Mouse (Mus musculus) thymus, adult 2 months (tissue): Measurements from ENCODE around the gene Phf19. TPM values are rescaled to one million over a fixed set of nuclear protein-coding genes. Genes with fewer than 3 reads are reported as not detected.

ENCODE experiments used
- DNase-seq: peaks from one replicate; pipeline ENCODE4 v3.0.0; 2021
- H3K27ac ChIP-seq: fragments of 200-500 bp; 2 replicates; pipeline ENCODE4 v1.5.1; 2012; ENCODE audit warnings: low read length, control low read depth; ENCODE audit not compliant: control insufficient read depth, insufficient read depth
- H3K27me3 ChIP-seq: fragments of 200-500 bp; 2 replicates; pipeline ENCODE4 v1.6.1; 2012; ENCODE audit warnings: mild to moderate bottlenecking, low read length, moderate library complexity, mixed read lengths; ENCODE audit not compliant: control insufficient read depth, insufficient read depth
- H3K36me3 ChIP-seq: fragments of 200-500 bp; 2 replicates; pipeline ENCODE4 v1.6.1; 2012; ENCODE audit warnings: mild to moderate bottlenecking, low read length, moderate library complexity; ENCODE audit not compliant: control insufficient read depth, insufficient read depth
- H3K4me1 ChIP-seq: fragments of 200-500 bp; replicated peaks from 2 replicates; pipeline ENCODE4 v1.6.1; 2012; ENCODE audit warnings: low read length; ENCODE audit not compliant: control insufficient read depth, insufficient read depth
- H3K4me3 ChIP-seq: fragments of 200-500 bp; 2 replicates; pipeline ENCODE4 v1.5.1; 2012; ENCODE audit warnings: mild to moderate bottlenecking, low read length, control low read depth, moderate library complexity; ENCODE audit not compliant: control insufficient read depth, insufficient read depth
- CTCF ChIP-seq: fragments of 200-500 bp; IDR thresholded peaks from 2 replicates; pipeline ENCODE4 v1.5.1; 2012; ENCODE audit warnings: mild to moderate bottlenecking, control low read depth, low read length, moderate library complexity, borderline replicate concordance; ENCODE audit not compliant: control insufficient read depth, poor library complexity, insufficient read depth; ENCODE audit errors: extremely low read depth
- POLR2A ChIP-seq: fragments of 200-500 bp; IDR thresholded peaks from 2 replicates; pipeline ENCODE4 v1.6.1; 2012; ENCODE audit warnings: mild to moderate bottlenecking, low read length, control low read depth, moderate library complexity; ENCODE audit not compliant: control insufficient read depth, poor library complexity, insufficient read depth; ENCODE audit errors: extremely low read depth
- WGBS: fragments of 180-500 bp; shearing (Covaris S2); methylation state at CpG from one replicate; pipeline ENCODE4 v1.1.7; 2018; 5-methylcytosine and 5-hydroxymethylcytosine counted together
- polyA plus RNA-seq: library from polyadenylated mRNA; depleted of rRNA; stranded (reverse); fragments of >200 nt; gene quantifications from 2 replicates; pipeline ENCODE4 v1.2.3, GENCODE M21; 2012

Gene Phf19
- polyA plus RNA-seq, 1 experiment = 18.8 TPM

DNA sequence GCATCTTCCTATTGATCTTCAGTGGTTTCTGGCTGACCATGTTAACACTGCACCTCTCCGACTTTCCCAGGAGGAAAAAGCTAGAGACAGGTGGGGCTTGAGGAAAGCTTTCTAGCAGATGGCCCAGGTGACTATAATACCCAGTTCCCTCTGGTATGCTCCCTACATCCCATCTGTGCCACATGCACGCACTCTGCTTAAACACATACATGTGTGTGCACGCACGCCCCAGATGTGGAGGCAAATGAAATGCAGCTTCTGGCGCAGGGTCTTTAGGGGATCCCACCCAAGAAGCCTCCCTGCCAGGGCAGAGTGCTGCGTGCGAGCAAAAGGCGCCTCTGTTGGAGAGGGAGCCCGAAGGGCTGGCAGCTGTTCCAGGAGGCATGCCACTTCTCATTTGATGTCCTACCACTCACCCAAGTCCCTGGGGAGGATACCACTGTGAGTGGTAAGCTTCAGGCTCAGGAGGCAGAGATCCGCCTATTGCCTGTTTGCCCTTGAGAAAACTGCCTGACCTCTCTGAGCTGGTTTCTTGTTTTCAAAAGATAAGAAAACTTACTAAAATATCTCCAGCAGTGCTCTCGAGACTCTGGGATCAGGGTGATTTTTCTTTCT is 27.3 kb upstream of the Phf19 start:
- no peak overlapping the region for H3K4me3 ChIP-seq
- peaks cover 68% of the 10 kb centered on the region for H3K4me1 ChIP-seq
- no peaks in the 10 kb centered on the region for H3K27me3 ChIP-seq
- 94% methylated on average over 11 of the region's 11 CpGs for WGBS
- no peak for TF ChIP-seq POLR2A
- no peak for TF ChIP-seq CTCF
- no peak overlapping the region for H3K27ac ChIP-seq
- no peak for DNase-seq
- no peaks in the 10 kb centered on the region for H3K36me3 ChIP-seq

DNA sequence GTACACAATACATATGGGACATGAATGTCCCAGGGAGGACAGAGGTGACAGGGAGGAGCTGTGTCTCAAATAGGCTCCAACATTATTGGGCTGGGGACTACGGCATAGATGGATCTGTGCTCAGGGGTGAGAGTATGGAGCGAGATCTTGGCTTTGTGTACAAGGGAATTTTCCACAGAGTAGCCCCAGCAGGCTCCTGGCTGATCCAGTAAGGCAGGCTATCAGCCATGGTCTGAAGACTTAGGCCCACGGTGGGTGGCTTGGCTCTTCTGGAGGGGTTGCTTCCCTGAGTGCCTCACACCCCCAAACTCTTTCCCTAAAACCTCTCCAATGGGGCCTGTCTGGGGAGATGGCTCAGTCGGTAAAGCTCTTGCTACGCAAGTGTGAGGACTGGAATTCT is 26.4 kb upstream of the Phf19 start:
- WGBS = 91% methylated on average over 5 of the region's 5 CpGs
- TF ChIP-seq CTCF (no peak), POLR2A (no peak)
- H3K27me3 ChIP-seq = no peaks in the 10 kb centered on the region
- no peaks in the 10 kb centered on the region for H3K36me3 ChIP-seq
- H3K4me3 ChIP-seq = no peak overlapping the region
- peaks cover 60% of the 10 kb centered on the region for H3K4me1 ChIP-seq
- H3K27ac ChIP-seq = no peak overlapping the region
- DNase-seq = no peak

- peaks cover 47% of the 10 kb centered on the region for H3K4me1 ChIP-seq
- H3K27me3 ChIP-seq = no peaks in the 10 kb centered on the region
- 2% methylated on average over 8 of the region's 8 CpGs for WGBS
- no peak for TF ChIP-seq POLR2A
- no peak for TF ChIP-seq CTCF
- peak overlapping the region; percentile 86 for H3K27ac ChIP-seq
- H3K4me3 ChIP-seq = no peak overlapping the region
- peak; percentile 59 for DNase-seq
- no peaks in the 10 kb centered on the region for H3K36me3 ChIP-seq
Observed at GRCm38 (mm10) chr2:34938269-34939208, 24.7 kb upstream of the Phf19 start.

- no peak overlapping the region for H3K4me3 ChIP-seq
- TF ChIP-seq CTCF (no peak), POLR2A (no peak)
- no peaks in the 10 kb centered on the region for H3K36me3 ChIP-seq
- peaks cover 37% of the 10 kb centered on the region for H3K4me1 ChIP-seq
- H3K27me3 ChIP-seq = no peaks in the 10 kb centered on the region
- DNase-seq = no peak
- 15% methylated on average over 5 of the region's 5 CpGs for WGBS
- H3K27ac ChIP-seq = peak overlapping the region; percentile 5; the same call in 1 of the 2 replicates
Observed at GRCm38 (mm10) chr2:34937460-34937859, 23.6 kb upstream of the Phf19 start.

- peaks cover 13% of the 10 kb centered on the region for H3K4me1 ChIP-seq
- no peak for DNase-seq
- no peaks in the 10 kb centered on the region for H3K27me3 ChIP-seq
- no peak overlapping the region for H3K4me3 ChIP-seq
- no peak for TF ChIP-seq CTCF
- TF ChIP-seq POLR2A = no peak
- no peak overlapping the region for H3K27ac ChIP-seq
- no peaks in the 10 kb centered on the region for H3K36me3 ChIP-seq
- WGBS = 73% methylated on average over 5 of the region's 5 CpGs
Observed at GRCm38 (mm10) chr2:34927320-34927719, 13.5 kb upstream of the Phf19 start.

GRCm38 (mm10) chr2:34922729-34923128 is 8.9 kb upstream of the Phf19 start:
- no peak for DNase-seq
- TF ChIP-seq CTCF (no peak), POLR2A (no peak)
- Histone ChIP-seq H3K27ac (no peak overlapping the region), H3K4me1 (peaks cover 22% of the 10 kb centered on the region), H3K27me3 (no peaks in the 10 kb centered on the region), H3K4me3 (no peak overlapping the region), H3K36me3 (no peaks in the 10 kb centered on the region)
- WGBS = 36% methylated on average over 2 of the region's 2 CpGs

DNA sequence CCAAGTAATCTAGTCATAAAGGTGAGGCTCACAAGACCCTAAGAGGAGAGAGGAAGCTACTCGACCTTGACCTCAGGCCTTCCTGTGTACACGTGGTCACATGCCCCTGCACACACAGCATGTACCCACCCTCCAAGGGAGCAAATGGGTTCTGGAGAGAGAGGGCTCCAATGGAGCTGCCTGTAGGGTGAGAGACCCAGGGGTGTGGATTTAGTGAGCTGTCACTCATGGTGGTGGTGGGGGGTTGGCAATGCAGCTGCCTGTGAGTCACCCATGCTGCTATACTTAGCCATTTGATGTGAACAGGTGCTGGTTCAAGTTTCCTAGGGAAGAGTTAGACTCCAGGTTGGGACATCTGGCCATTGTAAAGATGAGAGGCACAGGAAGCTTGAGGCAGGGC is 6.3 kb upstream of the Phf19 start:
- 8% methylated on average over 2 of the region's 2 CpGs for WGBS
- H3K4me3 ChIP-seq = no peak overlapping the region
- DNase-seq = peak; percentile 68
- TF ChIP-seq POLR2A (no peak), CTCF (no peak)
- H3K27me3 ChIP-seq = no peaks in the 10 kb centered on the region
- H3K4me1 ChIP-seq = peaks cover 22% of the 10 kb centered on the region
- no peaks in the 10 kb centered on the region for H3K36me3 ChIP-seq
- H3K27ac ChIP-seq = peak overlapping the region; percentile 61
